Mouse (Mus musculus): ENCODE measurements around the gene Slc15a1. TPM values are rescaled to one million over a fixed set of nuclear protein-coding genes. Genes with fewer than 3 reads are reported as not detected.

The Slc15a1 gene
- polyA plus RNA-seq, 1 experiment from 2014 or later, result not detected

- Histone ChIP-seq H3K27ac (replicated peaks) (no peak overlapping the region), H3K4me1 (replicated peaks) (0 out of 2 replicates have a peak, but pooled peaks cover 2% of the 10 kb centered on the region), H3K36me3 (replicated peaks) (no peaks in the 10 kb centered on the region), H3K4me2 (no peak overlapping the region), H3K27me3 (0 out of 2 replicates have a peak, but pooled peaks cover 3% of the 10 kb centered on the region), H3K4me3 (replicated peaks) (no peak overlapping the region), H3K9ac (no peak overlapping the region), H3K9me3 (replicated peaks) (no peaks in the 10 kb centered on the region)
- WGBS (ENCODE audit: insufficient replicate concordance), result 74% methylated on average over 6 of the region's 6 CpGs
- no peak for ATAC-seq (ENCODE audit: insufficient read depth)
Observed at GRCm38 (mm10) chr14:121467646-121468045, 37.4 kb downstream of the Slc15a1 start.

GRCm38 (mm10) chr14:121466501-121466900, 38.6 kb downstream of the Slc15a1 start:
- H3K9ac ChIP-seq, result no peak overlapping the region
- no peak for ATAC-seq (ENCODE audit: insufficient read depth)
- H3K4me2 ChIP-seq, result no peak overlapping the region
- 0 out of 2 replicates have a peak, but pooled peaks cover 2% of the 10 kb centered on the region for H3K4me1 ChIP-seq (replicated peaks)
- no peaks in the 10 kb centered on the region for H3K9me3 ChIP-seq (replicated peaks)
- 0 out of 2 replicates have a peak, but pooled peaks cover 3% of the 10 kb centered on the region for H3K27me3 ChIP-seq
- no peak overlapping the region for H3K27ac ChIP-seq (replicated peaks)
- no peaks in the 10 kb centered on the region for H3K36me3 ChIP-seq (replicated peaks)
- no peak overlapping the region for H3K4me3 ChIP-seq (replicated peaks)
- 66% methylated on average over 4 of the region's 4 CpGs for WGBS (ENCODE audit: insufficient replicate concordance)

DNA sequence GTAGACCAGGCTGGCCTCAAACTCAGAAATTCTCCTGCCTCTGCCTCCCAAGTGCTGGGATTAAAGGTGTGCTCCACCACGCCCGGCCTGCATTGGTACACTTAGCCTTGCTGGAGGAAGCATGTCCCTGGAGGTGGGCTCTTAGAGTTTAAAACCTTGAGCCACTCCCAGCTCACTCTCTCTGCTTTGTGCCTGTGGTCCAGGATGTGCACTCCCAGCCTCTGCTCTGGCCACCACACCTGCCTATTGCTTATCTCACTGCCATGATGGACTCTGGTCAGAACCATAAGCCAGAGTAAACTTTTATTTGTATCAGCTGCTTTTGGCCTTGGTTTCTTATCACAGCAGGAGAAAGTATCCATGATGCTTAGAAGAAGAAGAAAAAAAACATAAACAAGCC, 40.7 kb downstream of the Slc15a1 start:
- no peak for ATAC-seq (ENCODE audit: insufficient read depth)
- Histone ChIP-seq H3K27me3 (0 out of 2 replicates have a peak, but pooled peaks cover 3% of the 10 kb centered on the region), H3K27ac (replicated peaks) (no peak overlapping the region), H3K4me1 (replicated peaks) (no peaks in the 10 kb centered on the region), H3K9me3 (replicated peaks) (no peaks in the 10 kb centered on the region), H3K9ac (no peak overlapping the region), H3K36me3 (replicated peaks) (no peaks in the 10 kb centered on the region), H3K4me3 (replicated peaks) (no peak overlapping the region), H3K4me2 (no peak overlapping the region)
- WGBS (ENCODE audit: insufficient replicate concordance), result 71% methylated on average over 2 of the region's 2 CpGs

DNA sequence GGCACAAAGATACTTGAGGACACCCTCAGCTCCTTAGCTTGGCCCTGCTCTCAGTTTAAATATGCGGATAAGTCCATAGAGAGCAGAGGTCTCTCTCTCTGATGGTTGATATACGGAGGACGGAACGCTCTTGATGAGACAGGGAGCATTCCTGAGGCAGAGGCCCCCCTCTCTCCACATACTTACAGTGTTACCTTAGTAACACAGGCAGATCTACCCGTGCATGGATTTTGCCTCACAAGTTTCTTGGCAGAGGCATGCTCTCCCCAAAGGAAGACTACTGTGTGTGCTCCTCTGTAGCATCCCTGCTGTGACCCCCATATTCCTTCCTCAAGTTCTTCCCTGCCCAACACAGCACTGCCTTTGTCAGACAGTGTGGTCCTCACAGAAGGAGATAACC, 42.3 kb downstream of the Slc15a1 start:
- Histone ChIP-seq H3K36me3 (replicated peaks) (no peaks in the 10 kb centered on the region), H3K27me3 (0 out of 2 replicates have a peak, but pooled peaks cover 3% of the 10 kb centered on the region), H3K9ac (no peak overlapping the region), H3K27ac (replicated peaks) (no peak overlapping the region), H3K4me1 (replicated peaks) (no peaks in the 10 kb centered on the region), H3K4me2 (no peak overlapping the region), H3K4me3 (replicated peaks) (no peak overlapping the region), H3K9me3 (replicated peaks) (no peaks in the 10 kb centered on the region)
- 72% methylated on average over 5 of the region's 5 CpGs for WGBS (ENCODE audit: insufficient replicate concordance)
- no peak for ATAC-seq (ENCODE audit: insufficient read depth)

- no peak for ATAC-seq (ENCODE audit: insufficient read depth)
- Histone ChIP-seq H3K4me2 (no peak overlapping the region), H3K4me1 (replicated peaks) (peaks cover 6% of the 10 kb centered on the region; the same call in 1 of the 2 replicates), H3K27ac (replicated peaks) (no peak overlapping the region), H3K36me3 (replicated peaks) (no peaks in the 10 kb centered on the region), H3K9me3 (replicated peaks) (no peaks in the 10 kb centered on the region), H3K9ac (no peak overlapping the region), H3K27me3 (no peaks in the 10 kb centered on the region), H3K4me3 (replicated peaks) (no peak overlapping the region)
- 61% methylated on average over 3 of the region's 3 CpGs for WGBS (ENCODE audit: insufficient replicate concordance)
Observed at GRCm38 (mm10) chr14:121460966-121461365, 44.1 kb downstream of the Slc15a1 start.

GRCm38 (mm10) chr14:121458521-121458920, 46.5 kb downstream of the Slc15a1 start:
- ATAC-seq (ENCODE audit: insufficient read depth), result no peak
- H3K9ac ChIP-seq, result no peak overlapping the region
- 54% methylated on average over 1 of the region's 1 CpGs for WGBS (ENCODE audit: insufficient replicate concordance)

GRCm38 (mm10) chr14:121457536-121457935, 47.5 kb downstream of the Slc15a1 start:
- WGBS (ENCODE audit: insufficient replicate concordance), result 65% methylated on average over 6 of the region's 6 CpGs
- peaks cover 11% of the 10 kb centered on the region; the same call in 1 of the 2 replicates for H3K4me1 ChIP-seq (replicated peaks)

More at GRCm38 (mm10) chr14:121458521-121458920, 46.5 kb downstream of the Slc15a1 start:
- Histone ChIP-seq H3K27ac (replicated peaks) (no peak overlapping the region), H3K9me3 (replicated peaks) (no peaks in the 10 kb centered on the region), H3K4me3 (replicated peaks) (no peak overlapping the region), H3K4me1 (replicated peaks) (peaks cover 11% of the 10 kb centered on the region; the same call in 1 of the 2 replicates), H3K27me3 (no peaks in the 10 kb centered on the region), H3K36me3 (replicated peaks) (no peaks in the 10 kb centered on the region), H3K4me2 (no peak overlapping the region)

GRCm38 (mm10) chr14:121456416-121457285, 48.4 kb downstream of the Slc15a1 start:
- Histone ChIP-seq H3K4me3 (replicated peaks) (no peak overlapping the region), H3K4me1 (replicated peaks) (peaks cover 11% of the 10 kb centered on the region; the same call in 1 of the 2 replicates), H3K9ac (no peak overlapping the region), H3K27ac (replicated peaks) (no peak overlapping the region), H3K27me3 (peaks cover 4% of the 10 kb centered on the region; the same call in 1 of the 2 replicates), H3K36me3 (replicated peaks) (no peaks in the 10 kb centered on the region), H3K9me3 (replicated peaks) (no peaks in the 10 kb centered on the region), H3K4me2 (no peak overlapping the region)
- no peak for ATAC-seq (ENCODE audit: insufficient read depth)
- WGBS (ENCODE audit: insufficient replicate concordance), result 53% methylated on average over 11 of the region's 11 CpGs

More at GRCm38 (mm10) chr14:121457536-121457935, 47.5 kb downstream of the Slc15a1 start:
- Histone ChIP-seq H3K36me3 (replicated peaks) (no peaks in the 10 kb centered on the region), H3K27ac (replicated peaks) (no peak overlapping the region), H3K4me3 (replicated peaks) (no peak overlapping the region), H3K9ac (no peak overlapping the region), H3K27me3 (no peaks in the 10 kb centered on the region), H3K9me3 (replicated peaks) (no peaks in the 10 kb centered on the region), H3K4me2 (no peak overlapping the region)
- ATAC-seq (ENCODE audit: insufficient read depth), result no peak

GRCm38 (mm10) chr14:121455976-121456375, 49.1 kb downstream of the Slc15a1 start:
- no peak overlapping the region for H3K4me3 ChIP-seq (replicated peaks)
- ATAC-seq (ENCODE audit: insufficient read depth), result no peak
- H3K9me3 ChIP-seq (replicated peaks), result no peaks in the 10 kb centered on the region
- H3K27ac ChIP-seq (replicated peaks), result no peak overlapping the region
- H3K4me2 ChIP-seq, result no peak overlapping the region
- 58% methylated on average over 15 of the region's 15 CpGs for WGBS (ENCODE audit: insufficient replicate concordance)
- no peak overlapping the region for H3K9ac ChIP-seq
- peaks cover 14% of the 10 kb centered on the region for H3K4me1 ChIP-seq (replicated peaks)
- H3K36me3 ChIP-seq (replicated peaks), result no peaks in the 10 kb centered on the region
- peaks cover 4% of the 10 kb centered on the region; the same call in 1 of the 2 replicates for H3K27me3 ChIP-seq

DNA sequence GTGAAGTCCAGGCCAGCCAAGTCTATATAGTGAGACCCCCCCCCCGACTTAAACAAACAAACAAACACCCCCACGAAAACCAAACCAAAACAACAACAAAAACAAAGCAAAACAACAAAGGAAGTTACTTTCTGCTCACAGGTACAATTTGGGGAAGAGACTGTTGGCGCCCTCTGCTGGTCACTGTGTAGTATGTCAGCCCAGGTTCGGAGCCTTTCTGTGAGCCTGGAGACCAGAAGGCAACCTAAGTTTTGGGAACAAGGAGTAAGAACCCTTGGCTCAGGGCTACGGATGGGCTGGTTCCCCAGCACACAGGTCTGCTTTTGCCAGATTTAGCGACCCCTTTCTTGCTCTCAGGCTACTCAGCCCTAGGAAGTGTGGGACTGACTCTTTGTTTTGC, 49.5 kb downstream of the Slc15a1 start:
- H3K27ac ChIP-seq (replicated peaks), result no peak overlapping the region
- no peak for ATAC-seq (ENCODE audit: insufficient read depth)
- H3K9ac ChIP-seq, result no peak overlapping the region
- no peaks in the 10 kb centered on the region for H3K9me3 ChIP-seq (replicated peaks)
- no peak overlapping the region for H3K4me3 ChIP-seq (replicated peaks)
- no peaks in the 10 kb centered on the region for H3K36me3 ChIP-seq (replicated peaks)
- WGBS (ENCODE audit: insufficient replicate concordance), result 3% methylated on average over 6 of the region's 6 CpGs
- H3K27me3 ChIP-seq, result peaks cover 4% of the 10 kb centered on the region; the same call in 1 of the 2 replicates
- H3K4me1 ChIP-seq (replicated peaks), result peaks cover 18% of the 10 kb centered on the region
- no peak overlapping the region for H3K4me2 ChIP-seq

DNA sequence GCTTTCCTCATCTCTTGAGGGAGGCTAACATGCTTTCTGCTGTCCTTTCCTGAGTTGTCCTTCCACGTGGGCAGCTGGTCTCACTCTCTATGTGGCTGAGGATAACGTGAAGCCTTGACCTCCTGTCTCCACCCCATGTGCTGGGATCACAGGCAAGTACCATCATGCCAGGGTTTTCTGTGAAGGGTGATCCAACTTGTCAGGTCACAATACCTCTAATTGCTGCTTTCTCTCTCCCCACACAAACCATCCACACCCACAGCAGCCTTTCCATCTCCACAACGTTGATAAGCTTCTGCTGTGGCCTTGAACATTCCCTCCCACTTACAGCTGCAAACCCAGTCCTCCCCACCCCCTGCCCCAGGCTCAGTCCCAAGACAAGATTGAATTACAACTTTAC, 51.9 kb downstream of the Slc15a1 start:
- ATAC-seq (ENCODE audit: insufficient read depth), result no peak
- Histone ChIP-seq H3K4me3 (replicated peaks) (no peak overlapping the region), H3K4me2 (no peak overlapping the region), H3K4me1 (replicated peaks) (peaks cover 25% of the 10 kb centered on the region), H3K36me3 (replicated peaks) (no peaks in the 10 kb centered on the region), H3K27me3 (peaks cover 4% of the 10 kb centered on the region; the same call in 1 of the 2 replicates), H3K9ac (no peak overlapping the region), H3K27ac (replicated peaks) (no peak overlapping the region), H3K9me3 (replicated peaks) (no peaks in the 10 kb centered on the region)
- WGBS (ENCODE audit: insufficient replicate concordance), result 36% methylated on average over 3 of the region's 3 CpGs

Measured in liver, embryonic 15.5 days (tissue).